Mouse (Mus musculus): ENCODE measurements at regions not wholly inside any gene's neighbourhood (a gene's known extent, or its start where the extent isn't known, plus 50 kb on each side); places are given as distances from the start of the nearest gene placed in this dataset.

DNA sequence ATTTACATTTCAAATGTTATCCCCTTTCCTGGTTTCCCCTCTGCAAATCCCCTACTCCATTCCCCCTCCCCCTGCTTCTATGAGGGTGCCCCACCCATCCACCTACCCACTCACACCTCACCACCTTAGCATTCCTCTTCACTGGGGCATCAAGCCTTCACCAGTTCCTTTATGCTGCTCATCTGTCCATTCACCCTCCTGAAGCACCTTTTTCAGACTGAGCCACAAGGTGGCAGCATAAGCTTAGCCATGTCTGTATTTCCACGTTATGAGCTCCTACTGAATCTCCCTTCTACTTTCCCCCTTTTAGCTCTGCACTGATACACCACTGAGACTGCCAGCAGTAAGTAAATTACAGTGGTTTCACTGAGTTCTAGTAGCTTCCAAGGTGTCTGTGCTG is 112.1 kb upstream of the Sptlc3 start:
- DNase-seq: peak; percentile 90

DNA sequence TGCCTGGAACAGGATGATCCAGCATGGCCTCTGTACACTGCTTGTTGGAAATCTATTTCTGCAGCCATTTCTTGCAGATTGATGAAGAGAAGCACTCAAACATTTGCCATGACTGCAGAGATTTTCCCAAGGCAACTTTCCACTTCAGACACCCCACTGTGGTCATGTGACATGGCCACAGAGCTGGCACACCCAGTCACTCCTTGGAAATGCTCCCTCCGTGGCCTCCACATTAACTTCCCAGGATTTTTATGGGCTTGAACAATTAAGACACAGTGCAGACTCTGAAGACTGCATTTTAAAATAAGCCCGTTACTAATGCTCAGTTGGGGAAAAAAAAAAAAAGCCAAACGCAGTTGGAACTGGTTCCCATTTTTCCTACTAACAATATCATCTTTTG is 80.2 kb upstream of the Sptlc3 start:
- no peak for DNase-seq

DNA sequence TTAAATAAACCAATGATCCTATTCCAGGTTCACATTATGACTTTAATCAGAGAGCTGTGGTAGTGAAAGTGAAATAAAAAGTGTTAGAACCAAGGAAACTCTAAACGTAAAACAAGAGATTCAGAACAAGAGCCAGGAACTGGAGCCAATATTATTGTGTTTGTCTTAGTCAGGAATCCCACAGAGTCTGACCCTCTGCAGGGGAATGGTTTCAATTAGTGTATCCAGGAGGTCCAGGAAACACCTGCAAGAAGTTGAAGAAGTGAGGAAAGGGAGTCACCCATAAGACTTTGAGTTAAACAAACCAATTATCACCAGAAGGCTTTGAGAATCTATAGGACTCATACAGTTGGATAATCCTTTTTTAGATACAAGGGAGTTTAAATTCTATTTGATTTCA is 76.2 kb upstream of the Sptlc3 start:
- no peak for DNase-seq

DNA sequence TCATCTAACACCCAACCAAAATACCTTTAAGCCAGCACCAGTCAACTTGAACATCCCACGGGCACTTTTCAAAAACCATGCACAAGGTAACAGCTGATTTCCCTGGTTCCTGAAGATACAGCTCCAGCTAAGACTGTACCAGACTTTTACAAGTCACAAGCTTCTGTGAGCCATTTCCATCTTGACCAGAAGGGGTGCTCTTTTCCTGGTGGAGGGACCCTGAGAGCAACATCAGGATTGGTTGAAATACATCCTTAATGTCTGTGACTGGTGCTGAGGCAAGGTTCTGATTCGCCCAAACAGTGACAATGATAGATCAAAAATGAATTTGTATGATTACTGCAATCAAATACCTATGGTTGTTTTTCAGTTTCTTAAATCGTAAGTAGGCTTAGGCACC is 71.0 kb upstream of the Sptlc3 start:
- DNase-seq: no peak

DNA sequence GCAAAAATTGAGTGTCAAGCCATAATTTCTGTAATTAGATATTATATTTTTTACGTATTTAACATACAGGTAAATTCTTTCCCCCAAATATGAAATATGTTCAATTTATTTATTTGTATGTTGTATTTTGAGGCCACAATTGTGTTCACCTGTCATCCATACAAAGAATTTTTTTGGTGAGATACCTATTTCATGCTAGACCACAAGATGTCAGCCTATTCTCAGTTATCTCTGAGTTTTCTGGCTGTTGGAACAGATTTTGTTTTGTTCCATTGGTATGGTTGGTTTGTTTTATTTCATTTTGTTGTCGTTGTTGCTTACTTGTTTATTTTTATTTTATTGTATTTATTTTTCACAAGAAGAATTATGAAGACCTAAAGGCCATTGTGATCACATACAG is 70.3 kb upstream of the Sptlc3 start:
- DNase-seq: no peak
